Mouse (Mus musculus) liver, postnatal 0 days (tissue): ENCODE measurements around the gene Nt5c3. TPM values are rescaled to one million over a fixed set of nuclear protein-coding genes. Genes with fewer than 3 reads are reported as not detected.
A peak's percentile ranks its signal among the peaks of the same experiment; 100 is the strongest.

Experiments
- ATAC-seq: fragments of 200-750 bp; cut with Nextera tagmentation; 2 replicates; pipeline ENCODE4 v1.8.0; 2017; ENCODE audit warnings: mild to moderate bottlenecking, moderate library complexity
- DNase-seq: peaks from one replicate; pipeline ENCODE4 v3.0.0-alpha.2; 2016
- H3K27ac ChIP-seq: fragments of 300-500 bp; sonication (generic); 2 replicates; pipeline ENCODE4 v1.5.1; 2014; ENCODE audit warnings: antibody characterized with exemption, moderate library complexity, mild to moderate bottlenecking, low read depth
- H3K27me3 ChIP-seq: fragments of 300-500 bp; sonication (generic); 2 replicates; pipeline ENCODE4 v1.6.1; 2014; ENCODE audit warnings: low read length, control low read depth, mixed read lengths; ENCODE audit not compliant: insufficient read depth
- H3K36me3 ChIP-seq: fragments of 300-500 bp; sonication (generic); replicated peaks from 2 replicates; pipeline ENCODE4 v1.6.1; 2014; ENCODE audit warnings: mild to moderate bottlenecking, control low read depth, low read length, moderate library complexity, mixed read lengths; ENCODE audit not compliant: insufficient read depth
- H3K4me1 ChIP-seq: fragments of 300-500 bp; sonication (generic); 2 replicates; pipeline ENCODE4 v1.6.1; 2014; ENCODE audit warnings: antibody characterized with exemption, mild to moderate bottlenecking, control low read depth; ENCODE audit not compliant: insufficient read depth
- H3K4me2 ChIP-seq: fragments of 300-500 bp; sonication (generic); 2 replicates; pipeline ENCODE4 v1.6.1; 2014; ENCODE audit warnings: low read depth, mild to moderate bottlenecking, low read length, moderate library complexity, mixed read lengths
- H3K4me3 ChIP-seq: fragments of 300-500 bp; sonication (generic); 2 replicates; pipeline ENCODE4 v1.5.1; 2014; ENCODE audit warnings: low read depth, low read length
- H3K9ac ChIP-seq: fragments of 300-500 bp; sonication (generic); replicated peaks from 2 replicates; pipeline ENCODE4 v1.6.1; 2014; ENCODE audit warnings: mild to moderate bottlenecking, moderate library complexity
- H3K9me3 ChIP-seq: fragments of 300-500 bp; sonication (generic); 2 replicates; pipeline ENCODE4 v1.6.1; 2016; ENCODE audit warnings: mild to moderate bottlenecking, control low read depth, low read length, mixed read lengths
- CTCF ChIP-seq: sonication (generic); IDR thresholded peaks from 2 replicates; pipeline ENCODE4 v1.5.1; 2016; ENCODE audit warnings: antibody characterized with exemption, low read depth
- EP300 ChIP-seq: IDR thresholded peaks from 2 replicates; pipeline ENCODE4 v1.6.1; 2016; ENCODE audit warnings: antibody characterized with exemption, low read depth, mild to moderate bottlenecking
- WGBS: fragments of 180-500 bp; shearing (Covaris S2); extraction: QIAGEN DNeasy Blood & Tissue Kit; methylation state at CpG from one replicate; pipeline ENCODE4 v1.1.7; 2014; ENCODE audit not compliant: insufficient replicate concordance; 5-methylcytosine and 5-hydroxymethylcytosine counted together
- polyA plus RNA-seq: library from polyadenylated mRNA; unstranded; fragments of >200 nt; fragmentation: Nextera tagmentation; extraction: Ambion mirVana; gene quantifications from 2 replicates; pipeline ENCODE4 v1.2.1, GENCODE M21; 2015

The Nt5c3 gene
- polyA plus RNA-seq, 1 experiment from 2014 or later: 127 TPM

DNA sequence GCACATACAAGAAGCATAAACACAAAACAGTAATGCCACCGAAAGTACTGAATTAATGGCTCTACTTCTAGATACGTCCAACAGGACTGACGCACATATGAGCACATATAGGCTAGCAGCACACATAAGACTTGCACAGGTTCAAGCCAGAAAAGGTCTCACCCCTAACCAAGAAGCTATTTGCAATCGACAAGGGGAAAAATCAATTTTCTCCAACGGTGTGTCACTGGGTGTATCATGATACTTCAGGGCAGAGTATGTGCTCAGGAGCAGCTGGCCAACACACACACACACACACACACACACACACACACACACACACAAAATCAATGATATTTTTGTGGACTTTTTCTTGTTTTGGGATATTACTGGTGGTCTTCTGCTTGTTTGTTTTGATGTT, 18.2 kb downstream of the Nt5c3 start:
- 74% methylated on average over 5 of the region's 5 CpGs for WGBS
- ATAC-seq: no peak
- H3K27me3 ChIP-seq: no peaks in the 10 kb centered on the region
- H3K36me3 ChIP-seq: peaks cover 7% of the 10 kb centered on the region; the same call in 1 of the 2 replicates
- TF ChIP-seq CTCF (no peak), EP300 (no peak)
- no peaks in the 10 kb centered on the region for H3K9me3 ChIP-seq
- H3K27ac ChIP-seq: peak overlapping the region; percentile 98
- H3K4me3 ChIP-seq: no peak overlapping the region
- H3K9ac ChIP-seq: 0 out of 2 replicates have a peak overlapping the region, but pooled peaks have one; percentile 16
- no peak for DNase-seq
- H3K4me2 ChIP-seq: peak overlapping the region; percentile 50
- peaks cover 77% of the 10 kb centered on the region for H3K4me1 ChIP-seq

DNA sequence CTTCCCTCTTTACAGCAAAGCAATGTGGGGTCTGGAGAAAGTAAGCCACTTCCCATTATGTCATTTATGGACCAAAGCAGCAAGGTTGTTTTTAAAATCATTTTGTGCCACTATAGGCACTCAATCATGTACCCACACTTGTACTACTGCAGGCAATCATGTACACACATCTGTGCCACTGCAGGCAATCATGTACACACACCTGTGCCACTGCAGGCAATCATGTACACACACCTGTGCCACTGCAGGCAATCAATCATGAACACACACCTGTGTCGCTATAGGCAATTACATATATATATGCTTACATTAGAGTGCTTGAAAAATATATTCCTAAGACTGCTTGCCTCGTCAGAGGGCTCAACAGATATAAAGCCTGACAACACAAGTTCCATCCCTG, 18.8 kb downstream of the Nt5c3 start:
- whole genome bisulfite sequencing: 68% methylated on average over 2 of the region's 2 CpGs
- H3K36me3 ChIP-seq: peaks cover 7% of the 10 kb centered on the region; the same call in 1 of the 2 replicates
- no peaks in the 10 kb centered on the region for H3K27me3 ChIP-seq
- TF ChIP-seq EP300 (peak; percentile 99), CTCF (no peak)
- H3K27ac ChIP-seq: peak overlapping the region; percentile 98
- H3K4me2 ChIP-seq: 0 out of 2 replicates have a peak overlapping the region, but pooled peaks have one; percentile 14
- no peaks in the 10 kb centered on the region for H3K9me3 ChIP-seq
- no peak for DNase-seq
- H3K4me1 ChIP-seq: peaks cover 74% of the 10 kb centered on the region
- peak; percentile 57 for ATAC-seq
- H3K9ac ChIP-seq: no peak overlapping the region
- H3K4me3 ChIP-seq: no peak overlapping the region

DNA sequence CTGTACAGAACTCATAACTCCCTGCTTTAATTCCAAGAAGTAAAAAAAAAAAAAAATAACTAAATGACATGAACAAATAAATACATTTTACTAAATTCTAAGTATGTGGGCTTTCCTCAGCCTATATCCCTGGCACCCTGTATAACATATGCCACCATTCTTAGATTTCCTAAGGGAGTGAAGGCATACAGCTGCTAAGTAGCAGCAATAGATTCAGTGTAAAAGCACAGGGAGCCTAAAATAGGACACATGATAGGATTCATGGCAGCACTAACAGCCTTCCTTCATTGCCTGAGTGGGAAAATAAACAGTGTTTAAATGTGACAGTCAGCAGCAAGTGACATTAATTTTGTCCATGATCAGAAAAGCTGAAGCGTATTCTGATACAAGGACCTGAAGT, 19.4 kb downstream of the Nt5c3 start:
- H3K9me3 ChIP-seq: no peaks in the 10 kb centered on the region
- peaks cover 69% of the 10 kb centered on the region for H3K4me1 ChIP-seq
- 0 out of 2 replicates have a peak overlapping the region, but pooled peaks have one; percentile 0 for H3K4me3 ChIP-seq
- no peak for ATAC-seq
- peak overlapping the region; percentile 98 for H3K27ac ChIP-seq
- peaks cover 7% of the 10 kb centered on the region; the same call in 1 of the 2 replicates for H3K36me3 ChIP-seq
- DNase-seq: no peak
- H3K27me3 ChIP-seq: no peaks in the 10 kb centered on the region
- WGBS: 93% methylated on average over 1 of the region's 1 CpGs
- TF ChIP-seq EP300: no peak
- TF ChIP-seq CTCF: no peak
- H3K9ac ChIP-seq: peak overlapping the region; percentile 51
- peak overlapping the region; percentile 68 for H3K4me2 ChIP-seq

DNA sequence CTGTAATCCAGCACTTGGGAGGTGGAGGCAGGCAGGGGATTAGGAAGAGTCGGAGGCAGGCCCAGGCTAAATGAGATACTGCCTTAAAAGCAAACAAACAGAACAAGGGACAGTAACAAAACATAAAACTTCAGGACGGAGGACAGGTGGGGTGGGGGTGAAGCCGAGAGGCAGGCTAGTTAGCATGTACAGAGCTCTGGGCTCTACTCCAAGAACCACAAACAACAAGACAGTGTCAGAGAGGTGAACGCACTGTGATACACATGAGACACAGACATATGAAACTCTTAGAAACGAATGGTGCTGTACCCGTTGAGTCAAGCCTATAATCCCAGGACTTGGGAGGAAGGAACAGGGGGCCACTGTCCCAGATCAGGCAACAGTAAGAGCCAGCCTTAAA, 19.9 kb downstream of the Nt5c3 start:
- H3K27ac ChIP-seq: peak overlapping the region; percentile 98
- peak overlapping the region; percentile 51 for H3K9ac ChIP-seq
- 0 out of 2 replicates have a peak overlapping the region, but pooled peaks have one; percentile 0 for H3K4me3 ChIP-seq
- peaks cover 67% of the 10 kb centered on the region for H3K4me1 ChIP-seq
- DNase-seq: no peak
- 41% methylated on average over 6 of the region's 6 CpGs for WGBS
- ATAC-seq: peak; percentile 28
- no peaks in the 10 kb centered on the region for H3K9me3 ChIP-seq
- peak overlapping the region; percentile 68 for H3K4me2 ChIP-seq
- no peak for TF ChIP-seq EP300
- TF ChIP-seq CTCF: no peak
- H3K27me3 ChIP-seq: no peaks in the 10 kb centered on the region
- peaks cover 7% of the 10 kb centered on the region; the same call in 1 of the 2 replicates for H3K36me3 ChIP-seq

DNA sequence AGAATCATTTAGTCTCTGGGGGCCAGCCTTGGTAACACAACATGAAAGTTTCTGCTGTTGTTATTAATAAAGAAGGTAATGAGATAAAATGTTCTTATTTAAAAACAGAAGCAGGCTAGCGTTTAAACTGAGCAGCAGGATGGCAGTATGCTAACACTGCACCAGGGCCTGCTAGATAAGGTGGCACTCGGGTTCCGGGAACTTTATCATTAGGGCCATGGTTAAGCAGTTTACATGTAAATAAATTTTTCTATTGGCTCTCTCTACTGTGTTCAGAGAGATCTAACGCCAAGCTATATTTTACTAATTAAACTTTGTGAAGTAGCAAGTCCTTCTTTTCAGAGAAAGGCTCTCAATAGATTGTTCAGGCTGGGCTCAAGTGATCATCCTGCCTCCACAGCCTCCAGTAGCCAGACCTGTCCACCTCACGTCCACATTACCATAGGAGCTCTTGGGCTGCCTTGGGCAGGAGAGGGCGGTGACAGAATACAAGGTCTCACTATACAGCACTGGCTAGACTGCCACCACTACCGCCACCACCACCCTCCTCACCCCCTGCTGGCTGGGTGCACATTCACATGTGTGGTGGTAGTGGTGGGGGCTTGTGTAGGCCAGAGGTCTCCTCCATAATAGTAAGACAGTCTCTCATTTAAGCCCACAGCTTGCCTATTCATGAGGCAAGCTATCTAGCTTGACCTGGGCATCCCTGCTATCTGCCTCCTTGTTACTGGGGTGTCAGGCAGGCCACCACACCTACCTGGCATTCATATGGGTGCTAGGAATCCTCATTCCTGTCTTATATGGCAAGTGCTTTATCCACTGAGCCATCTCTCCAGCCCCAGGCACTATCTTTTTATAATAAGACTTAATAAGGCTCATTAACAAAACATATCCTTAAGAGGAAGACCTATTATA, 20.9 kb downstream of the Nt5c3 start:
- Histone ChIP-seq H3K27ac (peak overlapping the region; percentile 98), H3K9ac (peak overlapping the region; percentile 55), H3K4me1 (peaks cover 61% of the 10 kb centered on the region)

DNA sequence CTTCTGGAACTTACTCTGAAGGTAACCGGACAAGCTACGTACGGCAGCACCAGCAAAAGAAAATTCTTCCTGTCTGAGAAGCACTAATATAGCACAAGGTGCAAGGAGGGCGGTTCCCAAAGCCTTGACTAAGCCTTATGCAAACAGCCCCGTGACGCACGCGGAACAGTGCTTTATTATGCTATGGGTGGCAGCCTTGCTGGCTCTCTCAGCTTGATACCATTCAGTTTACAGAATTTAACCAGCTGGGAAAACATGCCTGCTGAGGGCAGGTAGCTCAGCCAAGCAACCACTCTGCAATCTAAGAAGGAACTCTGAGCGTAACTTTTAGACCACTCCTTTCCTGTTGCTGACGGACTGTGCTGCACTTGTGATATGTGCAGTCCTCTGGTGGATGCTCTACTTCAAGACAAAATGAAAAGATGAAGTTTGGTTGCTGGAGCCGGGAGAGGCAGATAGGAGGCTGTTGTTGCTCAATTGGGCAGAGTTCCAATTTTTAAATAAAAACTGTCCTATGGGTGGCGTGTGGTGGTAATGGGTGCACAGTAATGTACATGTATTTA, 21.8 kb downstream of the Nt5c3 start:
- no peaks in the 10 kb centered on the region for H3K27me3 ChIP-seq
- DNase-seq (peak; percentile 80), ATAC-seq (peak; percentile 57)
- no peaks in the 10 kb centered on the region for H3K9me3 ChIP-seq
- TF ChIP-seq EP300 (peak; percentile 64; the same call in 1 of the 2 replicates), CTCF (0 out of 2 replicates have a peak, but pooled peaks have one; percentile 11)
- peak overlapping the region; percentile 46 for H3K4me3 ChIP-seq
- H3K9ac ChIP-seq: peak overlapping the region; percentile 55
- H3K36me3 ChIP-seq: peaks cover 9% of the 10 kb centered on the region; the same call in 1 of the 2 replicates
- peaks cover 53% of the 10 kb centered on the region for H3K4me1 ChIP-seq
- peak overlapping the region; percentile 68 for H3K4me2 ChIP-seq
- H3K27ac ChIP-seq: peak overlapping the region; percentile 98
- WGBS: 9% methylated on average over 12 of the region's 12 CpGs

More for the DNA sequence above, 20.9 kb downstream of the Nt5c3 start:
- Histone ChIP-seq H3K9me3 (no peaks in the 10 kb centered on the region), H3K36me3 (peaks cover 2% of the 10 kb centered on the region; the same call in 1 of the 2 replicates), H3K27me3 (no peaks in the 10 kb centered on the region), H3K4me2 (peak overlapping the region; percentile 68), H3K4me3 (peak overlapping the region; percentile 46)
- WGBS: 44% methylated on average over 7 of the region's 7 CpGs
- DNase-seq (peak; percentile 62), ATAC-seq (peak; percentile 75)
- TF ChIP-seq CTCF: peak; percentile 48
- peak; percentile 96 for TF ChIP-seq EP300
